21 mouse cellular contexts compared by ENCODE assay signal in genomic region chr14:77346296-77346695, GRCm38 (mm10).
DNase-seq lines count a peak whose midpoint lies in the region; ATAC-seq and TF ChIP-seq lines count a peak whose summit lies in the region.
"Had no signal": no experiment of that assay in that cellular context is flagged by ENCODE, and none has a peak within 500 bp of the region (broad histone marks: within the 10 kb centered on the region; RNA-seq: fewer than 3 reads in every experiment).

No protein-coding gene starts in this region.

- no peak overlapping the region for H3K4me2 ChIP-seq in embryonic facial prominence, embryonic 14.5 days (ENCODE audit: low read depth, low read length)
- H3K4me2 ChIP-seq in heart, postnatal 0 days (ENCODE audit: low read depth, low read length), result no peak overlapping the region
- H3K4me2 ChIP-seq in hindbrain, embryonic 14.5 days (replicated peaks), result no peak overlapping the region
- H3K4me2 ChIP-seq: embryonic facial prominence, embryonic 15.5 days; forebrain, embryonic 15.5 days; liver, embryonic 11.5 days; lung, embryonic 15.5 days; neural tube, embryonic 13.5 days had no signal

- no peaks in the 10 kb centered on the region for H3K79me3 ChIP-seq in C2C12 (ENCODE audit: low read depth)

- no peaks in the 10 kb centered on the region for H3K36me3 ChIP-seq in embryonic facial prominence, embryonic 14.5 days (ENCODE audit: control insufficient read depth, insufficient read depth, low read length)
- H3K36me3 ChIP-seq in embryonic facial prominence, embryonic 10.5 days (replicated peaks), result no peaks in the 10 kb centered on the region
- H3K36me3 ChIP-seq in heart, postnatal 0 days (replicated peaks; ENCODE audit: control insufficient read depth, insufficient read depth, low read length), result no peaks in the 10 kb centered on the region
- H3K36me3 ChIP-seq in heart, adult 2 months (ENCODE audit: control insufficient read depth, insufficient read depth, low read length), result no peaks in the 10 kb centered on the region
- H3K36me3 ChIP-seq in C2C12 (ENCODE audit: control insufficient read depth, insufficient read depth), result no peaks in the 10 kb centered on the region
- no peaks in the 10 kb centered on the region for H3K36me3 ChIP-seq in hindbrain, embryonic 14.5 days (replicated peaks; ENCODE audit: control insufficient read depth, insufficient read depth)
- H3K36me3 ChIP-seq: embryonic facial prominence, embryonic 15.5 days; forebrain, embryonic 15.5 days; lung, embryonic 15.5 days; neural tube, embryonic 13.5 days had no signal

- no peak for TF ChIP-seq POLR2A in heart, adult 2 months (IDR thresholded peaks at IDR 0.05; ENCODE audit: insufficient read depth, low read depth, low read length)

- no peaks in the 10 kb centered on the region for H3K9me3 ChIP-seq in embryonic facial prominence, embryonic 14.5 days (ENCODE audit: control insufficient read depth, low read length)
- no peaks in the 10 kb centered on the region for H3K9me3 ChIP-seq in embryonic facial prominence, embryonic 10.5 days
- H3K9me3 ChIP-seq in heart, postnatal 0 days (replicated peaks; ENCODE audit: control insufficient read depth, low read length), result 0 out of 2 replicates have a peak, but pooled peaks cover 4% of the 10 kb centered on the region
- H3K9me3 ChIP-seq in hindbrain, embryonic 14.5 days (ENCODE audit: control insufficient read depth, low read length), result no peaks in the 10 kb centered on the region
- H3K9me3 ChIP-seq: embryonic facial prominence, embryonic 15.5 days; forebrain, embryonic 15.5 days; lung, embryonic 15.5 days; neural tube, embryonic 13.5 days had no signal

- intact Hi-C loops in heart, adult 2 months (cut with DNase I), result no loop called here
- intact Hi-C loops in gastrocnemius, postnatal 14 days (cut with DNase I; ENCODE audit: low total_unique reads), result no loop called here

- no peaks in the 10 kb centered on the region for H3K79me2 ChIP-seq in heart, adult 2 months (replicated peaks; ENCODE audit: control insufficient read depth, insufficient read depth, low read length)
- H3K79me2 ChIP-seq in C2C12 (ENCODE audit: control insufficient read depth, insufficient read depth), result no peaks in the 10 kb centered on the region

- no peak overlapping the region for H3K9ac ChIP-seq in embryonic facial prominence, embryonic 14.5 days (ENCODE audit: low read depth, low read length)
- H3K9ac ChIP-seq in heart, postnatal 0 days (replicated peaks; ENCODE audit: low read depth, low read length), result no peak overlapping the region
- H3K9ac ChIP-seq in heart, adult 2 months (ENCODE audit: low read depth, low read length), result no peak overlapping the region
- H3K9ac ChIP-seq in hindbrain, embryonic 14.5 days, result no peak overlapping the region
- H3K9ac ChIP-seq: embryonic facial prominence, embryonic 15.5 days; forebrain, embryonic 15.5 days; lung, embryonic 15.5 days; neural tube, embryonic 13.5 days had no signal

- peak; percentile 17 for DNase-seq in embryonic facial prominence, embryonic 14.5 days (ENCODE audit: low spot score)
- no peak for DNase-seq in embryonic facial prominence, embryonic 10.5 days (ENCODE audit: low spot score)
- peak; percentile 10 for DNase-seq in heart, postnatal 0 days (ENCODE audit: low spot score)
- no peak for DNase-seq in heart, adult 2 months
- peak; percentile 16 for DNase-seq in gastrocnemius, postnatal 14 days
- no peak for DNase-seq in adrenal gland, postnatal 25 days
- DNase-seq in hindbrain, embryonic 14.5 days (ENCODE audit: low spot score), result no peak
- DNase-seq: adrenal gland, adult 8-10 months; cerebellum, adult 8-10 months; left cerebral cortex, postnatal 4 days; right cerebral cortex, postnatal 4 days; thymus, adult 18-20 months had no signal

- no peak for ATAC-seq in embryonic facial prominence, embryonic 14.5 days (ENCODE audit: low read depth)
- no peak for ATAC-seq in heart, postnatal 0 days (ENCODE audit: insufficient read depth, low read depth)
- ATAC-seq in hindbrain, embryonic 14.5 days (ENCODE audit: low FRiP score), result no peak
- ATAC-seq: forebrain, embryonic 15.5 days; intestine, embryonic 16.5 days had no signal

- TF ChIP-seq EP300 in heart, postnatal 0 days (IDR thresholded peaks at IDR 0.05; ENCODE audit: low read depth), result no peak
- TF ChIP-seq EP300 in heart, adult 2 months (IDR thresholded peaks at IDR 0.05; ENCODE audit: insufficient read depth, low read depth, low read length), result no peak

- no peaks in the 10 kb centered on the region for H3K27me3 ChIP-seq in embryonic facial prominence, embryonic 14.5 days (replicated peaks; ENCODE audit: control insufficient read depth, insufficient read depth, low read length)
- H3K27me3 ChIP-seq in embryonic facial prominence, embryonic 10.5 days (replicated peaks; ENCODE audit: low read depth, poor library complexity, severe bottlenecking), result no peaks in the 10 kb centered on the region
- H3K27me3 ChIP-seq in heart, postnatal 0 days (ENCODE audit: control insufficient read depth, insufficient read depth, low read length), result no peaks in the 10 kb centered on the region
- no peaks in the 10 kb centered on the region for H3K27me3 ChIP-seq in heart, adult 2 months (ENCODE audit: control insufficient read depth, insufficient read depth, low read length)
- H3K27me3 ChIP-seq in C2C12 (ENCODE audit: control insufficient read depth, insufficient read depth, insufficient read length), result no peaks in the 10 kb centered on the region
- H3K27me3 ChIP-seq in hindbrain, embryonic 14.5 days (ENCODE audit: control insufficient read depth, insufficient read depth, low read length), result no peaks in the 10 kb centered on the region
- H3K27me3 ChIP-seq: embryonic facial prominence, embryonic 15.5 days; forebrain, embryonic 15.5 days; lung, embryonic 15.5 days; neural tube, embryonic 13.5 days had no signal

- TF ChIP-seq CTCF in heart, postnatal 0 days (IDR thresholded peaks at IDR 0.05; ENCODE audit: low read depth), result no peak
- no peak for TF ChIP-seq CTCF in heart, adult 2 months (IDR thresholded peaks at IDR 0.05)
- no peak for TF ChIP-seq CTCF in C2C12 (IDR thresholded peaks at IDR 0.05; ENCODE audit: control insufficient read depth, insufficient read depth, insufficient read length)

- no peak overlapping the region for H3ac ChIP-seq in C2C12 (ENCODE audit: control insufficient read depth, insufficient read length, low read depth)

- no peaks in the 10 kb centered on the region for H3K4me1 ChIP-seq in embryonic facial prominence, embryonic 14.5 days (ENCODE audit: control insufficient read depth, insufficient read depth, low read length)
- H3K4me1 ChIP-seq in embryonic facial prominence, embryonic 10.5 days, result 0 out of 2 replicates have a peak, but pooled peaks cover 4% of the 10 kb centered on the region
- H3K4me1 ChIP-seq in heart, postnatal 0 days (ENCODE audit: control insufficient read depth, insufficient read depth), result no peaks in the 10 kb centered on the region
- H3K4me1 ChIP-seq in heart, adult 2 months (ENCODE audit: control insufficient read depth, insufficient read depth, low read length), result peaks cover 5% of the 10 kb centered on the region
- H3K4me1 ChIP-seq in hindbrain, embryonic 14.5 days (replicated peaks; ENCODE audit: control insufficient read depth, insufficient read depth, low read length), result 0 out of 2 replicates have a peak, but pooled peaks cover 2% of the 10 kb centered on the region
- H3K4me1 ChIP-seq: embryonic facial prominence, embryonic 15.5 days; lung, embryonic 15.5 days had no signal

- 85% methylated on average over 3 of the region's 3 CpGs for WGBS in embryonic facial prominence, embryonic 14.5 days
- 85% methylated on average over 3 of the region's 3 CpGs for WGBS in embryonic facial prominence, embryonic 10.5 days
- WGBS in heart, postnatal 0 days, result 71% methylated on average over 3 of the region's 3 CpGs
- WGBS in heart, adult 2 months, result 43% methylated on average over 3 of the region's 3 CpGs
- WGBS in hindbrain, embryonic 14.5 days, result 91% methylated on average over 3 of the region's 3 CpGs

- no peak overlapping the region for H3K4me3 ChIP-seq in embryonic facial prominence, embryonic 14.5 days (ENCODE audit: low read depth, low read length)
- no peak overlapping the region for H3K4me3 ChIP-seq in embryonic facial prominence, embryonic 10.5 days
- no peak overlapping the region for H3K4me3 ChIP-seq in heart, postnatal 0 days (ENCODE audit: low read depth, low read length)
- H3K4me3 ChIP-seq in heart, adult 2 months, result no peak overlapping the region
- no peak overlapping the region for H3K4me3 ChIP-seq in C2C12 (ENCODE audit: insufficient read depth, poor library complexity, severe bottlenecking)
- no peak overlapping the region for H3K4me3 ChIP-seq in hindbrain, embryonic 14.5 days (replicated peaks; ENCODE audit: low read length)
- H3K4me3 ChIP-seq: embryonic facial prominence, embryonic 15.5 days; forebrain, embryonic 15.5 days; lung, embryonic 15.5 days; megakaryocyte, embryonic 14.5 days; neural tube, embryonic 13.5 days had no signal

- no peak overlapping the region for H3K27ac ChIP-seq in embryonic facial prominence, embryonic 14.5 days (replicated peaks; ENCODE audit: low read depth, low read length)
- H3K27ac ChIP-seq in embryonic facial prominence, embryonic 10.5 days (replicated peaks), result no peak overlapping the region
- H3K27ac ChIP-seq in heart, postnatal 0 days (ENCODE audit: low read depth), result no peak overlapping the region
- H3K27ac ChIP-seq in heart, adult 2 months, result no peak overlapping the region
- H3K27ac ChIP-seq in hindbrain, embryonic 14.5 days, result no peak overlapping the region
- H3K27ac ChIP-seq: embryonic facial prominence, embryonic 15.5 days; forebrain, embryonic 15.5 days; kidney, postnatal 0 days; lung, embryonic 15.5 days; neural tube, embryonic 13.5 days had no signal

TF ChIP-seq in C2C12, 6 proteins besides CTCF, POLR2A, EP300 and RAD21:
- TF ChIP-seq MYOG (IDR thresholded peaks at IDR 0.05; ENCODE audit: control insufficient read depth, extremely low read depth, insufficient read length) (no peak), FOSL1 (IDR thresholded peaks at IDR 0.05; ENCODE audit: insufficient read depth, low read length, poor library complexity, severe bottlenecking) (no peak), USF1 (IDR thresholded peaks at IDR 0.05; ENCODE audit: low read depth) (peak; percentile 41), MAX (IDR thresholded peaks at IDR 0.05) (peak; percentile 32), MYOD1 (IDR thresholded peaks at IDR 0.05; ENCODE audit: control insufficient read depth, insufficient read length, low read depth) (no peak), CEBPB (IDR thresholded peaks at IDR 0.05; ENCODE audit: low read depth) (no peak)

Comparison
In these comparisons a context has a peak if more than half of its experiments do, and no peak if none do; other contexts are left out.
1. DNase-seq: peak in embryonic facial prominence, embryonic 14.5 days (single experiment), heart, postnatal 0 days (single experiment) and gastrocnemius, postnatal 14 days (single experiment); none in embryonic facial prominence, embryonic 10.5 days (single experiment), heart, adult 2 months (0 of 2), adrenal gland, postnatal 25 days (single experiment) and hindbrain, embryonic 14.5 days (single experiment).